Mouse (Mus musculus): ENCODE measurements around the gene Dlg4. TPM values are rescaled to one million over a fixed set of nuclear protein-coding genes. Genes with fewer than 3 reads are reported as not detected.
"Not testable (repeated sequence)": the region's sequence is repeated elsewhere in the genome, so short reads cannot be mapped to it uniquely, and the experiment has no call there.

Gene Dlg4
- total RNA-seq, 2 experiments from 2014 or later: 29.9 to 37.6 TPM

DNA sequence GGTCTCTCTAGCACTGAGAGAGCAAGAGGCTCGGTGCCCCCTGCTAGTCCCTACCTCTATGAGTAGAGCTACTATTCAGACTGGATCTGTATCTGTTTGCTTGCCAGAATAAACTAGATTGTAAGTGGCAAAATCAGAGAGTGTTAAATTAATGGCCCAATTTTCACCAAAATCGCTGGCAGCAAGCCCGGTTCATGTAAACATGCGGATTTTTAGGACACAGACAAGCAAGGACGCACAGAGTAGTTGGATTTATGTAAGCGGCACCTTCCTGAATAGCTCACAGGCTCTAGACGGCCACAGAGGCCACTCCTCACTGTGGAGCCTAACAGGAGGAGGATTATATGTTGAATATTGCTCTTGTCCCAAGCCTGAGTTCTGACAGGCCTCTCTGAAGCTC lies 36.4 kb downstream of the Dlg4 start:
- no peak for DNase-seq

DNA sequence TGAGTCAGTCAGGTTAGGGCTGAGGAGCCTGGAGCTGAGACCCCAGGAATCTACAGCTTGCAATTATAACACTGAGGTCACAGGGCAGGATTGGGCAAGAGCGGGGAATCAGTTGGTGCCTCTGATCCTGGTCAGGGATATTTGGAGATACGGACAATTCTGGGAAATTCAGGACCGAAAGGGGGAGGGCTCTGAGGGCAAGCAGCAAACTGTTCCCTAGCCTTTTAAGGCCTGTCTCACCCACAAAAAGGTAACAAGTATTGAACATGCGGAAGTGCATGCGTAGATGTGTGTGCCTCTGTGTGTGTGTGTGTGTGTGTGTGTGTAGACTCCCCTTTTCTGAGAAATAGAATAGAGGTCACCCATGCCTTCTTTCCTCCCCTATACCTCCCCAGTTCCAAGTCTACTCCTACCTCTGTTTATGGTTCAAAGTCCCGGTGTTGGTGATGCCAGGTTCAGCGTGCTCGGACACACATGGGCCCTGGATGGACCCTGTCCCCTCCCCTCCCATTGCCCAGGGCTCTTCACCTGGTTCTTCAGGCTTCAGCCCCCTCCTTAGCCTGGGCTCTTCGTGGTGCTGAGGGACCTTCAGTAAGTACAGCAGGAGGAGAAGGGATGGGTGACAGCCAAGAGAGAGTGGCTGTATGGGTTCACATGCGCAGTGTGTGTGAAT lies 37.3 kb downstream of the Dlg4 start, which contains the start of gene Asgr1:
TSS of gene Asgr1 (plus strand) at position 188 of the 673 bp plus-strand sequence.
- DNase-seq: no peak

DNA sequence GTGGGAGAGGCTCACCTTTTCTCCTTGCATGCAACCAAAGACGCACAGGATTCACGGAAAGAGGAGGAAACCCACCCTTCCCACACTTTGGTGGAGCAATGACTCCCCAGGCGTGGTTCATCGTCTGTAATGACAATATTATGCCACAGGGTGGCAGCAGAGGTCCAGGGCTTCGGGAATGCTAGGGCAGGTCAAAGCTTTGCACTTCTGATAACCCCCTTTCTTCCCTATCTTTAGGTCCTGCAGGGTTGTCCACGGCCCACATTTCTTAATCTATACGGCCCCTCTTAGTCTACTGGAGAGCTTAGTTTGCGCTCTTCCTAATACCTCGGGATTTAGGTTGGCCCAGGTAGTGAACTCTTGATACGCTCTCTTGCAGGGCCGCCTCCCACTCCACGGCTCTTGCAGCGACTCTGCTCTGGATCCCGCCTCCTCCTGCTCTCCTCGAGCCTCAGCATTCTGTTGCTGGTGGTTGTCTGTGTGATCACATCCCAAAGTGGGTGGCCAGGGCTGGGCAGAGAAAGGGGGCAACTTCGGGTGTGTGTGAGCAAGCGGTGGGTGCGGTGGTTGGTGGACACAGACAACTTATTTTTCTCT lies 39.0 kb downstream of the Dlg4 start:
- DNase-seq: peak; percentile 89

DNA sequence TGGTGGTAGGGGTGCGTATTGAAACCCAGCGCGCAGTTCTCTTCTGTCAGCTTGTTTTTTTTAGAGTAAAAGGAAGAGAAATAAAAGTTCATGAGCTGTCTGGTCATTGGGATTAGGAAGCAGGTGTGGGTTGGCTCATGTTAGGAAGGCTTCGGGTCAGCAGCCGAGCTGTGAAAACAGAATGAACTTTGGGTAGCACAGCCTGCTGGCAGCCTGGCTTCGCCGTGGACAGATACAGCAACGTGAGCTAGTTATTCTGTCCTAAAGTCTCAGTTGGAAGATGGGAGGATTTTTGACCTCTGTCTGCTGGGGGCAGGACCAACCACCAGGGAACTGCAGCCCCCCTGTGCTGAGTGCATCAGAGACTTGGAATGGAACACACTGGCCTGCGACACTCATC lies 41.1 kb downstream of the Dlg4 start:
- no peak for DNase-seq

DNA sequence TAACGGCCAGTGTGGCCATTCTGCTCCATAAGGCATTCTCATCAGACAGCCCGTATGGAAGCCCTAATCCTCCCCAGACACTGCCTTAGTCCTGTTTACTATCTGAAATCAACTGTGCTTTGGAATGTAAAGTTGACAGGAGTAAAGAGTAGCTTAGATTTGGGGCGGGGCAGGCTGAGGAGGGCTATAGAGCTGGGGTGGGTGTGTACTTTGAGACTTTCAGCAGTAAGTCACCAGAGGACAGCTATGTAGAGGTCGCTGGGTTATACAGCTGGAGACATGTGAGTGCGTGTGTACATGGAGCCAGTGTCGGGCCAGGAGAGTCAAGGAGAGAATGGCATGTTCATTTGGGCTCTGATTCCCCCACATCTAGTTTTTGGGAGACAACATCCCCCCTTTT lies 43.2 kb downstream of the Dlg4 start:
- DNase-seq: no peak

DNA sequence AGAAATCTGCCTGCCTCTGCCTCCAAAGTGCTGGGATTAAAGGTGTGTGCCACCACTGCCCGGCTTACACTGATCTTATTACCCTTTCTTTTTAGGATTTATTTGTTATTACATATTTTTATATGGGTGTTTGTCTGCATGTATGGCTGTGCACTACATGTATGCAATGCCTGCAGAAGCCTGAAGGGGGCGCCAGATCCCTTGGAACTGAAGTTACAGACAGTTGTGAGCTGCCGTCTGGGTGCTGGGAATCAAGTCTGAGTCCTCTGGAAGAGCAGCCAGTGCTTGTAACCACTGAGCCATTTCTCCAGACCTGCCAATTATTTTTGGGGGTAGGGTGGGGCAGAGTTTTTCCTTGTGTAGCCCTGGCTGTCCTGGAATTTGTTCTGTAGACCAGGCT lies 46.3 kb downstream of the Dlg4 start:
- no peak for DNase-seq

DNA sequence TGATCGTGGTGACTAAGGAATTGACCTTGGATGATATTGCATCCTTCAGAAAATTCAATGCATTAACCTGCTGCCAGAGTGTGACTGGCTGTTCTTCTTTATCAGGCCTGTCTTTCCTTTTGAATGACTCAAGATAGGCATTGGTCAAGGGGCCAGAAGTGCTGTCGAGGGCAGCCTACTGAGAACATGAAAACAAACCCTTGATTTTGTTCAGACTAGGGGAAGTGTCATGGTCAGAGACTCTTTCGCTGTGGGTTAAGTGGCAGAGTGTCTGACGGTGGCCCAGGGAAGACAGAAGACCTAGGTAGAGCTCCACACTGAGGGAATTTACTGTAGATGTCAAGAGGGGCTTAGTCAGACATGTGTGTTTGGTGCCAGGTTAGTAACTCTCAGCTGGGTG lies 50.0 kb downstream of the Dlg4 start:
- peak; percentile 39 for DNase-seq

DNA sequence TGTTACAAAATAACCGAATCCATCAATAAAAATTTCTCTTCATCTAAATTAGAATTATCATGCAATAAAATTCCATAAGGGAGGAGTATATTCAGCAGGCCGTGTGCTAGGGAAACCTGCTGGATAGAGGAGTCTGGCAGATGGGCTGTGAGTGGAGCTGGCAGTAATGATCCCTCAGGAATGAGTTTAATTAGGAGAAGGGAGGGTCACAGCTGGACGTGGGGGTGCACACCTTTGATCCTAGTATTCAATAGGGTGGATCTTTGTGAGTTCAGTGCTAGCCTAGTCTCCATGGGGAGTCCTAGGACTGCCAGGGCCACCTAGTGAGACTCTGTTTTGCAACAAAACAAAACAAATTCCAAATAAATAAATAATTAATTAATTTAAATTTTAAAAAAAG lies 51.5 kb downstream of the Dlg4 start:
- DNase-seq: no peak

DNA sequence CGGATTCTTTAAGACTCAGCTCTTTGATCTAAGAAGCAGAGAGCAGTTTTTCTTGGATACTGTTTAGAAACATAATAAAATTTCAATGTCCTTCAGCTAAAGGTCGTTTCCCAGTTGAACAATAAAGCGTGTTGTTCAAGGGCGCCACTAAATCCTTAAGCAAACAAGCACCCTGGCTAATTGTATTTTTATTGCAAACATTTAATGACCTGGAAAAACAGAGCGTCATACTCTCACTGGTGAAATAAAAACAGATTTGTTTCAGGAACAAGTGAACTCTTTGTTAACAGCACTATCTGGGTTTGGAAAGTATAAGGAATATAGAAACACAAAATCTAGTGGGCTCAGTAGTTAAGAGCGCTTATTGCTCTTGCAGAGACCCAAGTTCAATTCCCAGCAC lies 53.3 kb downstream of the Dlg4 start:
- DNase-seq: no peak

DNA sequence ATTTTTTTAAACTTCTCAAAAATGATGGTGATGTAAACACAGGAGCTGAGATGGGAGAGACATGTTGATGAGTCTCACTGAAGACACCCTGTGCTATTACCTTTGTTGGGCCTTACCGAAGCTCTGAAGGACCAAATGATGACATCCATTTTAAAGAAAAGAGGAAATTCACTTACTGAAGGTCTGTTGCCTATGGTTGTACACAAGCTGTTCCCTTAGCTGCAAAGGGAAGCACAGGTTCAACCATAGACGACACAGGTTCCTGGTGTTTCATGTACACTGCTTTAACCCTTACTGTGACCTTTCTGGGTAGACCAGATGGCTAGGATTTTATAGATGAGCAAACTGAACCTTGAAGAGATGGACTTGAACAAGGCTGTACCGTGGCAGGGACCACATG lies 53.9 kb downstream of the Dlg4 start:
- not testable (repeated sequence) for DNase-seq

DNA sequence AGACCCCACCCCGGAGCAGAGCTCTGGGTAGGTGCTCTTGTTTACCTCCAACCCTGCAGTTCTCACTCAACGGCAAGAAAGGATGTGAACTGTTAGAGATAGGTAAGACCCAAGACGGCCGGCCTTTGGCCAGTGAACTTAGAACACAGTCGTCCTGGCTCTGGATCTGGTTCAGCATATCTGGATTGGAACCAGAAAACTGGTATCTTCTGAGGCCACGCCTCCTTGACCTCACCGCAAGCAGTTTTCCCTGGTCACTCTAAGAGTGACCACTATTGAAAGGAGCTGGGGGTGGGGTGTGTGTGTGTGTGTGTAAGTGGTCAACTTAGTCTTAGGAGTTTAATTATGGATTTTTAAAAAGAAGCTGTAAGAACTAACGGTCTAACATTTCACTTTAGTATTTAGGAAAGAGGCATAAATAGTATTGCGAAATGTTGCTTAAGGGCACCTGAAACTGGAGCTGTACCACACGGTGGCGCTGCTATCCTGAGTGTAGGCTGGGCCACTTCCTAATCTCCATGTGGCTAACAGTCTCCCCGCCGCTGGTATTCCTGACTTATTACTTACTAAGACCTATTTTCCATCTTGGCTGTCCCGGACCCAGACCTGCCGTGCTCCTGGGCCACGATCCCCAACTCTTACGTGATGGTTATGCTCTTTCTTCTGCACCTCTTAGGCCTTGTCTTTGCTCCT lies 57.8 kb downstream of the Dlg4 start:
- DNase-seq: peak; percentile 90

DNA sequence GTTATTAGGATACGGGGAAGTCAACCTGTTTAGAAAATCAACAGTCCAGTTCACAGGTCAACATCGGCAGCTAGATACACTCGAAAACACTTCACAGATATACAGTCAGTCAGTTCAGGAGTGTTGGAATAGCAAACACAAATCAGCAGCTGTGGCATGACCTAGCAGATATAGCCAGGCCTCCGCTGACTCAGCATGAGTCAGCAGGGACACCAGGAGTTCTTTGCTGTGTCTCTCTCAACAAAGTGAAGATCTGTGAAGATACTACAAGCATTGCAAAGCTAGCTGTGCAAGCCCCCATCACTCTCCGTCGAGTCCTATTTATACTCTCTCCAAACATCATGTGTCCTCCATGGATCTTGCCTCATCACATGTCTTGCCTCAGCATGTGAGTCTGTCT lies 58.8 kb downstream of the Dlg4 start:
- DNase-seq: peak; percentile 59

DNA sequence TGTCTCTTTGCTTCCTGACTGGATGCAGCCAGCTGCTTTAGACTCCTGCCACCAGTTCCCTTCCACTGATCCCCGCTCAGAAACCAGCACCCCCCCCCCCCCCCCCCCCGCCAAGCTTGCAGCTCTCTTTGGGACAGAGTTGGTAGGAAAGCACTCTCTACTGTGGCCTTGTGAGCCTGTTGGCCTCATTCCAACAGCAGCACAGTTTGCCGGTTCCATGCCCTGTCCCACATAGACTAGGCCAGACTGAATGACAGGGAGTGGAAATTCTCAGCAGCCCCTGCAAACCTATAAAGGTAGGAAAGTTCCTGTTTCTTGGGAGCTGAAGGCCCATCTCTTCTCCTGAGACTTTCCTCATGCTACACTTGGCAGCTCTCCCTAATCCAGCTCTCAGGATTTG lies 60.7 kb downstream of the Dlg4 start:
- peak; percentile 59 for DNase-seq

DNA sequence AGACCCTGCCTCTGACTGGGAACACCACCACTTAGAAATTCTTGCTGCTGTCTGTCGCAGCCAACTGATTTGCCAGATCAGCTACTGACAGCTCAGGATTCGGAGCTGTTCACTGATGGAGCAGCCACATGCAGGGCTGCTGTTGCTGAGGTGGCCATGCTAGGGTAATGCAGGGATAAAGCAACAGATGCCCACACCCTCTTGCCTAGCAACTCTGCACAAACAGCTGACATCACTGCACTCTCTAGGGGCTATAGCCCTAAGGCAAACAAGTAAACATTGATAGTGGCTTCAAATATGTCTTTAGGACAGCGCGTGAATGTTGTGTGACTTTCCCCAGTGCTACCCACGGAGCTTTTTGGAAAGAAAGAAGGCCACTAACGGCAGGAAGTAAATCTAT lies 62.4 kb downstream of the Dlg4 start:
- no peak for DNase-seq

DNA sequence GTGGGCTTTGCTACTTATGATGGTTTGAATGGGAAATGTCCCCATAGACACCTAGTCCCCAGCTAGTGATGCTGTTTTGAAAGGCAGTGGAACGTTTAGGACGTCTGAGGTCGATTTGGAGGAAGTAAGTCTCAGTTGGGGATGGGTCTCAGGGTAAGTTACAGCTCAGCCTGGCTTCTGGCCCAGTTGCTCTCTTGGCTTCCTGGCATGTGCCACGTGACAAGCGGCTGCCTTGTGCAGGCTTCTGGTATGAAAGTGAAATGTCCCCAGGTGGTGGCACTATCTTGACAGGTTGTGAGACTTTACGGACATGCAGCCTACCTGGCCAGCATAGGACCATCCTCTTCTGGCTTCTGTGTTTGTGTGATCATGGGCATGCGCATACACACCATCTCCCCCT lies 63.2 kb downstream of the Dlg4 start:
- DNase-seq: no peak

DNA sequence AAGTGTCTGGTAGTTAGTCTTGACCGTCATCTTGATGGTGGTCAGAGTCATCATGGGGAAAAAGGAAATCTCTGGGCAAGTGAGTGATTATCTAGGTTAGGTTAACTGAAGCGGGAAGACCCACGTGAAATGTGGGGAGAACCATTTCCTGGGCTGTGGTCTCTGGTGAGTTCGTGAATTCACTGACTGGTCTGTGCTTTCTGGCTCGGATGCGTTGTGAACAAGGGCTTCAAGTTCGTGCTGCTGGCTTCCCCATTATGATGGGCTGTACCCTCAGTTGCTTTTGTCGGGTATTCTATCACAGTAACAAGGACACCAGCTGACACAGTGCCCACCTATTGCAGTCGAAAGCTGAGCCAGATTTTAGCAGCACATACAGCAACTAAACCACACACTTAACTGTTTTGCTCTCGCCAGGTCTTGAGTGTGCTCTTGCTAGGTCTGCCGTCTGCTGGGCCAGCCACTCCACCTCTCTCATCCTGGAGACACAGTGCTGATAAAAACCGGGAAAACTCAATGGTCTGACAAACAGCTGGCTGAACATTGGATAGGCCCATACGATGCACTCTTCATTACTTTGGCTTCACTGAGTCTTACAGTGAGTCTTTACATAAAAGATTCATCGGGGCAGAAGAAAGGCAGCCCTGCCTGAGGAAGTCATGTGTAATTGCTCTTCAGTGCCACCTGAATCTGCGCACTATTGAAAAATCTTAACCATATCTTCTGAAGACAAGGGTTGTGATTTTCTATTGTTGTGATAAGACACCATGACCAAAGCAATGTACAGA lies 64.3 kb downstream of the Dlg4 start:
- no peak for DNase-seq

DNA sequence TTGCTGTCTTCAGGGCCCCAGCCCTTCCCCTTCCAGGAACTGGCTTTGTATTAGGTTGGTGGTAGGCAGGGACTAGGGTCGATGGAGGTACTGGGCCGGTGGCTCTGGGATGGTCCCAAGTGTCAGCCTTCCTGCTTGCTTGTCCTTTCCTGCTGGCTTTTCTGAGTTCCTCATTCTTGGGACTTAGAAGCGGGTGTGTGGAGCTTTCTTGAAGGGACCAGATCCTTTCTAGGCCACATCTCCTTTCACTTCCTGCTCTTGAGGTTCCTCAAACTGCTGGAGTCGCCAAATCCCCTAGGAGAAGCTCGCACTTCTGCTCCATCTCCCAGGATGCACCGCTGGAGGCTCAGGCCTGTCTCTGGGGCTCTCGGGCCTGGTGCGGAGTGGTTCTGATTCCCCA lies 67.8 kb downstream of the Dlg4 start:
- no peak for DNase-seq

DNA sequence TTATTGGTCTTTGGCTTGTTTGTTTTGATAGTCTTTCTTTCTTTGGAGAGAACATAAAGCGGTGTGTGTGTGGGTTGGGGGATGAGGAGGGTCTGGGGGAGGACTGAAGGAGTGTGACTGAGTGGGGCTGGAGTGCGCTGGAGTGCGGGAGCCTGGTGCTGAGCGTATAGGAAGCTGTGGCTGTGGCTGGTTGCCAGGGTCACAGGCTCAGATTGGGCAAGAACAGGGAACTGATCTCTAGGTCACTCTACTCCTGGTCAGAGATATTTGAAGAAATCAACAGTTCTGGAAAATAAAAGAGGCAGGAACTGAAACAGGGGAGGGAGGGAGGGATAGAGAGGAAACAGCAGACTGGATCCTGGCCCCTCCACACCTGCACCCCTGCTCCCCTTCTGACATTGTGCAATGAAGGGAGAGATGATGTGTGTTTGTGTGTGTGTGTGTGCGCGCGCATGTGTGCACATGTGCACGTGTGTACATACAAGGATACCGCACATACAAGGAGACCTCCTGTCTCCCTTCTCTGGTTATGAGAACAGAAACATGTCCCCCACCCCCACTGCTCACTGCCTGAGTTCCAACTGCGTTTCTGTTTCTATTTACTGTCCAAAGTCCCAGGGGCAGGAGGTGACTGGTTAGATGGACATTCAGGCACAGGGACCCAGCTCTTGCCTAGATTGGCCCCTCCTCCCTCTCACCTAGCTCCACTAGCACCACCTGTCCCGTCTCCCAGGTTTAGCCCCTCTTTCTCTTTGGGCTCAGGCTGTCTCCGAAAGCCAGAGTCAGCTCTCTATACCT lies 75.4 kb downstream of the Dlg4 start, which contains the start of gene Asgr2:
TSS of gene Asgr2 (plus strand) at position 659 of the 798 bp plus-strand sequence.
- DNase-seq: peak; percentile 81

Measured in adrenal gland, postnatal 10 days (tissue).